Mouse (Mus musculus) CH12.LX (cell line): Measurements from ENCODE around the gene Foxa2.

ENCODE experiments used
- BHLHE40 ChIP-seq: IDR thresholded peaks from 2 replicates; pipeline ENCODE4 v1.6.1; 2011; ENCODE audit warnings: mild to moderate bottlenecking, low read depth, low read length, improper control_type of control experiment
- CHD1 ChIP-seq: IDR thresholded peaks from 2 replicates; pipeline ENCODE4 v1.6.1; 2012; ENCODE audit warnings: low read depth, low read length, improper control_type of control experiment, inconsistent platforms
- CTCF ChIP-seq, 2 experiments: IDR thresholded peaks in 1 of 2; conservative IDR thresholded peaks in 1 of 2; 2 replicates each; pipeline ENCODE4 v1.5.1; 2011 to 2012; ENCODE audit warnings: low read depth in 2 of 2, low read length in 2 of 2, improper control_type of control experiment in 1 of 2, inconsistent platforms in 1 of 2, mild to moderate bottlenecking in 1 of 2, moderate library complexity in 1 of 2
- EP300 ChIP-seq: IDR thresholded peaks from 2 replicates; pipeline ENCODE4 v1.6.1; 2011; ENCODE audit warnings: low read length, improper control_type of control experiment
- JUN ChIP-seq: IDR thresholded peaks from 2 replicates; pipeline ENCODE4 v1.6.1; 2011; ENCODE audit warnings: low read depth, mild to moderate bottlenecking, low read length, improper control_type of control experiment, moderate library complexity; ENCODE audit not compliant: insufficient read depth
- MAFK ChIP-seq: IDR thresholded peaks from 2 replicates; pipeline ENCODE4 v1.6.1; 2011; ENCODE audit warnings: low read length, improper control_type of control experiment; ENCODE audit not compliant: insufficient replicate concordance
- MYC ChIP-seq: IDR thresholded peaks from 2 replicates; pipeline ENCODE4 v1.6.1; 2011; ENCODE audit warnings: low read depth, mild to moderate bottlenecking, improper control_type of control experiment, low read length
- POLR2A ChIP-seq: IDR thresholded peaks from 2 replicates; pipeline ENCODE4 v1.6.1; 2011; ENCODE audit warnings: low read depth, mild to moderate bottlenecking, improper control_type of control experiment, low read length
- POLR2AphosphoS2 ChIP-seq: IDR thresholded peaks from 2 replicates; pipeline ENCODE4 v1.6.1; 2011; ENCODE audit warnings: low read depth, low read length, improper control_type of control experiment
- RAD21 ChIP-seq: IDR thresholded peaks from 2 replicates; pipeline ENCODE4 v1.6.1; 2011; ENCODE audit warnings: low read depth, mild to moderate bottlenecking, low read length, improper control_type of control experiment, moderate library complexity
- USF1 ChIP-seq: IDR thresholded peaks from 2 replicates; pipeline ENCODE4 v1.6.1; 2014; ENCODE audit warnings: low read depth, mild to moderate bottlenecking, inconsistent platforms, low read length, improper control_type of control experiment
- USF2 ChIP-seq: conservative IDR thresholded peaks from 2 replicates; pipeline ENCODE4 v1.6.1; 2011; ENCODE audit warnings: low read depth, low read length, improper control_type of control experiment

DNA sequence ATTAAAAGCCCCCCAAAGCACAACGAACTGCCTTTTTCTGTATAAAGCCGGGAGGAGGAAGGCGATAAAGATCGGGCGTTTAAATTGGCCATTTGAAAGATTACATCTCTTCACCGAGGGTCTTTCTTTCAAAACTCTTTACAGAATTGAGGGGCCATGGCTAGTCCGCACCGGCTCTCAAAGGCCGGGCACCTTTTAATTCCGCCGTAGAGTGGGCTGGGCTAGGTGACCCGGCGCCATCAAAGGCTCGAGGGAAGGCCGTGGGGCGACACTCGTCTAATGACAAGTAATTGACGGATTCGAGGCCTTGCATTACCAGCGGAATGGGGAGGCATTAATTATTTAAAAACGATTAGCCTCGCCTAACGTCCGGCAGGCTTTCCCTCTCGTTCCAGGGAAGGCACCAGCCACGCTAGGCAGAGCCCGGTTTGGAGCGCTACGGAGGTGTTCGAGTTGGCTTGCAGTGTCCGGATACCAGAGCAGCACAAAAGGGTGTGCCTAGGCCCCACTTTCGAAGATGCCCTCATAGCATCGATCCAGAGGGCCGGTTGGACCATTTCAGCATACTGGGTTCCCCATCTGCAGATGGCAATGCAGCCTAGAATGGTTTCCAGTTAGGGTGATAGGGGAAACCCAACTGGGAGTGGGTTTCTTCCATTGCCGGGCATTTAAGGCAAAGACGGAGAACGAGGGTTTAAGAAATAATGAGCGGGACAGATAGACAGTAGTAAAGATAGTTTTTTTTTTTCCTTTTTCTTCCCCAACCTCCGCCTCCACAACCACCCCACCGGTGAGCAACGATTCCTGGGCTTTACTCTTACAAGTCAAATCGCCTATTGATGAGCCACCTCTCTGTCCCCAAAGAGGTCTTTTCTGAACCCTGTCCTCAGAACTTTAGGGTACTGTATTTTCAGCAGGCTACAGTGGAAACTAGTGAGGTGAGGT is 8.1 kb downstream of the Foxa2 start:
- no peak for TF ChIP-seq JUN
- no peak for TF ChIP-seq POLR2AphosphoS2
- no peak for TF ChIP-seq CTCF (conservative IDR thresholded peaks at IDR 0.05 in 1 of 2, IDR thresholded peaks at IDR 0.05 in 1 of 2; ENCODE audit: low read depth in 2 of 2, low read length in 2 of 2)
- no peak for TF ChIP-seq CHD1
- no peak for TF ChIP-seq EP300
- no peak for TF ChIP-seq USF2
- TF ChIP-seq USF1 = no peak
- no peak for TF ChIP-seq POLR2A
- no peak for TF ChIP-seq BHLHE40
- no peak for TF ChIP-seq MYC
- TF ChIP-seq RAD21 = no peak
- no peak for TF ChIP-seq MAFK
